Mouse (Mus musculus) small intestine, adult 2 months (tissue): Measurements from ENCODE around the gene A630095N17Rik. TPM values are rescaled to one million over a fixed set of nuclear protein-coding genes. Genes with fewer than 3 reads are reported as not detected.

Source experiments
- H3K27ac ChIP-seq: fragments of 200-500 bp; 2 replicates; pipeline ENCODE4 v1.5.1; 2012; ENCODE audit warnings: low read depth, low read length, control low read depth, inconsistent platforms; ENCODE audit not compliant: insufficient read depth
- H3K27me3 ChIP-seq: fragments of 200-500 bp; 2 replicates; pipeline ENCODE4 v1.6.1; 2012; ENCODE audit warnings: mild to moderate bottlenecking, moderate library complexity, low read length, inconsistent platforms; ENCODE audit not compliant: control insufficient read depth, insufficient read depth
- H3K36me3 ChIP-seq: fragments of 200-500 bp; 2 replicates; pipeline ENCODE4 v1.6.1; 2012; ENCODE audit warnings: mild to moderate bottlenecking, low read length, control low read depth, inconsistent platforms; ENCODE audit not compliant: control insufficient read depth, insufficient read depth
- H3K4me1 ChIP-seq: fragments of 200-500 bp; 2 replicates; pipeline ENCODE4 v1.6.1; 2012; ENCODE audit warnings: low read length, inconsistent platforms, mixed read lengths; ENCODE audit not compliant: control insufficient read depth, insufficient read depth, insufficient read length
- H3K4me3 ChIP-seq: fragments of 200-500 bp; 2 replicates; pipeline ENCODE4 v1.5.1; 2012; ENCODE audit warnings: low read depth, mild to moderate bottlenecking, control low read depth, inconsistent platforms, low read length, moderate library complexity
- CTCF ChIP-seq: fragments of 200-500 bp; IDR thresholded peaks from 2 replicates; pipeline ENCODE4 v1.5.1; 2012; ENCODE audit warnings: low read depth, mild to moderate bottlenecking, control low read depth, inconsistent platforms, low read length, moderate library complexity, mixed read lengths; ENCODE audit not compliant: insufficient replicate concordance, insufficient read length; ENCODE audit errors: extremely low read depth
- POLR2A ChIP-seq: fragments of 200-500 bp; IDR thresholded peaks from 2 replicates; pipeline ENCODE4 v1.6.1; 2012; ENCODE audit warnings: low read depth, mild to moderate bottlenecking, control low read depth, inconsistent platforms, low read length, moderate library complexity
- WGBS: fragments of 180-500 bp; shearing (Covaris S2); methylation state at CpG from one replicate; pipeline ENCODE4 v1.1.7; 2018; 5-methylcytosine and 5-hydroxymethylcytosine counted together
- polyA plus RNA-seq: library from polyadenylated mRNA; depleted of rRNA; stranded (reverse); fragments of >200 nt; gene quantifications from 2 replicates; pipeline ENCODE4 v1.2.3, GENCODE M21; 2012

The A630095N17Rik gene
- polyA plus RNA-seq, 1 experiment, result not detected

DNA sequence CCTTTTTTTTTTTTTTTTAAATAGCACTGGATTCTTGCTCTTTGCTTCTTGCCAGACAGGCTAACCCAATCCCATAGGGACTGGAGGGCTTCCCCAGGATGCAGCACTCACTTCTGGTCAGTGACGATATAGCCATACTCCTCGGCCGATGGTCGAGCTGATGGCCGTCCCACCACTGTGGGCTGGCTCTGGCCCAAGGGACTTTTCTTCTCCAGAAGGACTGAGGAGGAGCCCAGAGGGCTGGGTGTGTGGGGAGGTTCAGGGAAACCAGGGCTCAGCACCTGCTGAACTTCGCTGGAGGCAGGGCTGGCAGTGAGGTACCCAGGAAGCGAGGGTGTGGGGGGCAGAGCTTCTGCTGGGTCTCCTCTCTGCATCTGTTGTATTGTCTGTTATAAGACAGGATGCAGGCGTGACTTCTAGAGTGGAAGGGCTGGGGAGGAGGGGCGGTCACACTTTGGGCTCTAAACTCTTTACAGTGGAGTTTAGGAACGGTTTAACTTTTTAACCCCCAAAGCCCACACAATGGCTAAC is 23.7 kb upstream of the A630095N17Rik start:
- Histone ChIP-seq H3K4me3 (no peak overlapping the region), H3K27me3 (no peaks in the 10 kb centered on the region), H3K27ac (no peak overlapping the region), H3K4me1 (peaks cover 7% of the 10 kb centered on the region), H3K36me3 (no peaks in the 10 kb centered on the region)
- no peak for TF ChIP-seq CTCF
- no peak for TF ChIP-seq POLR2A
- WGBS, result 58% methylated on average over 10 of the region's 10 CpGs

DNA sequence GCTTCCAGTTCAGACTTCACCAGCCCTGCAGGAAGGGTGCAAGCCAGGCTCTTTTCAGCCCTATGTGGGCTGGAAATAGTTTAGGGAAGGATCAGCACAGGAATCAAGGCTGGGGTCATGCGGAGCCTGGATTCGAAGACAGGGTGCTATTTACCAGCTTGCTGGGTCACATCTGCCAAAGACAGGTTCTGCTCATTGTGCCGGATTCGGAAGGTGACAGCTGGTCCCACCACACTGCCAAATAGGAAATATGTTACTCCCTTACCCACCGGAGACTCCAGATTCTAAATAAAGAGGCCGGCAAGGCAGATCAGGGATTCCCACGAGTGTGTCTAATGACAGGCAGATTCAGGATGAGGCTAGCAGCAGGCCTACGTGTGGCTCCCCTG is 22.7 kb upstream of the A630095N17Rik start:
- Histone ChIP-seq H3K36me3 (no peaks in the 10 kb centered on the region), H3K4me1 (peaks cover 7% of the 10 kb centered on the region), H3K27ac (no peak overlapping the region), H3K27me3 (no peaks in the 10 kb centered on the region), H3K4me3 (no peak overlapping the region)
- WGBS, result 72% methylated on average over 8 of the region's 8 CpGs
- TF ChIP-seq POLR2A, result no peak
- no peak for TF ChIP-seq CTCF

DNA sequence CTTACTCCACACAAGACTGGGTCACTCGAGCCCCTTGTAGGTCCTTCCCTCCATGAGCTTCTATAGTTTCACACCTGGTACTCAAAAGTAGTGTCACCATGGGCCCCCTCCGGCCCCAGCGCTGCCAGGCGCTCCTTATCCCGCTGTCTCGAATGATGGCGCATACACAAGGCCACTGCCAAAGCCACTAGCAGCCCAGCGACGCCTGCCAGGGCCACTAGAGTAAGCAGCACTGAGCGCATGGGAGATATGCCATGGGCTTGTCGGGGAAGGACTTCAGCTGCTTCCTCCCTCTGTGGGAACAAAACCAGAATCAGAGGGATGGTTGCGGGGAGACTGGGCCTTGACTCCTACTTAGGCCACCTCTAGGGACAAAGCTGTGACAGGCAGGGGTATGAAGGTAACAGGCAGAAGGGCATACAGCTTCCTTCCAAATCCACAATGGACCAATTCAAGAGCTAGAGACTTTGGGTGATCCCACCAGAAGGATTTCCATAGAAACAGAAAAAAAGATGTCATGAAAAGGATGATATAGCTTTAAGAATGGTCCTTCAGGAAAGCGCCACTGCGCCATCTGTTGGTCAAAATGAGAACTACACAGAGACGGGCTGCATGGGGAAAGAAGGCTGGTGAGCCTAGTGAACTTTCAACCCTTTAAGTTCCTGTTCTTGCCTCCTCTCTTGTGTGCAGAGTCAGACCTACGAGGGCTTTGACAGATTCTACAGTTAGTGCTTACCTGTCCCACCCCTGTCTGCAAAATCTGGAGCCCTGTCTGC is 22.1 kb upstream of the A630095N17Rik start:
- Histone ChIP-seq H3K4me1 (peaks cover 7% of the 10 kb centered on the region), H3K27ac (no peak overlapping the region), H3K27me3 (no peaks in the 10 kb centered on the region), H3K36me3 (no peaks in the 10 kb centered on the region), H3K4me3 (no peak overlapping the region)
- TF ChIP-seq CTCF, result peak; percentile 69; the same call in 1 of the 2 replicates
- TF ChIP-seq POLR2A, result no peak
- WGBS, result 60% methylated on average over 16 of the region's 16 CpGs

DNA sequence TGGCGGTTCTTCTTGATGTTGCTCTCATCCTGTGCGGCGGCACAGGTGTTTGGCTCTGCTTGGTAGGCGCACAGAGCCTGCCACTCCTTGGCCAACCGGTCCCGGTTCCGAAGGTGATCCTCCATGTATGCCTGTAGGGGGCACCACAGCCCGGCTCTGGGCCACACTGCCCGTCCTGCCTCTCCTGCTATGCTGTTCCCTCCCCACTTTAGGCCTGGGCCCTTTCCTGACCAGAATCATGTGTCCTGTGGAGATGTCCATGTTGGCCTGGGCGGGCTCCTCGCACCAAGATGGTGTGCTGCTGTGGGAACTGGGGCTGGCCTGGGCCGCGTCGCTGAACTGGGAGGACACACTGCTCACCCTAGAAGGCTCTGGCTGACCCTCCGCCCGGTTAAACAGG is 21.1 kb upstream of the A630095N17Rik start:
- Histone ChIP-seq H3K27me3 (no peaks in the 10 kb centered on the region), H3K4me3 (no peak overlapping the region), H3K36me3 (no peaks in the 10 kb centered on the region), H3K4me1 (peaks cover 12% of the 10 kb centered on the region), H3K27ac (no peak overlapping the region)
- WGBS, result 81% methylated on average over 16 of the region's 16 CpGs
- TF ChIP-seq CTCF (no peak), POLR2A (no peak)

DNA sequence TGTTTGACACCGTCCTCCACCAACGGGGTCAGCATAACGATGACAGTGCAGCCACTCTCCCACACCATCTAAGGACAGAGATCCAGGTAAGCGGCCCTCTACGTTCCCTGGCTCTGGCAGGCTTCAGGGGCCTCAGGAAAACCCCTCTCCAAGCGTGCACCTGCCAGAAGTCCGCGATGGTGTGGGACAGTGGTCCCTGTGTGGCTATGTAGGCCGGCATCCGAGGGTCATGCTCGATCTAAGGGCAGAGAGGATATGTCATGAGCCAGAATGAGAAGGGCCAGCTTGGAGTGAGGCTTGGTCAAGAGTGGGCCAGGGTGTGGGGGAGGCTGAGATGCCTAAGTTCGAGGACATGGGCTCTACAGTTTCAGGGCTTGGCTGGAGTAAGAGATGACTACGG is 20.4 kb upstream of the A630095N17Rik start:
- Histone ChIP-seq H3K4me1 (peaks cover 12% of the 10 kb centered on the region), H3K4me3 (no peak overlapping the region), H3K27me3 (no peaks in the 10 kb centered on the region), H3K36me3 (no peaks in the 10 kb centered on the region), H3K27ac (no peak overlapping the region)
- no peak for TF ChIP-seq POLR2A
- TF ChIP-seq CTCF, result no peak
- WGBS, result 77% methylated on average over 13 of the region's 13 CpGs

DNA sequence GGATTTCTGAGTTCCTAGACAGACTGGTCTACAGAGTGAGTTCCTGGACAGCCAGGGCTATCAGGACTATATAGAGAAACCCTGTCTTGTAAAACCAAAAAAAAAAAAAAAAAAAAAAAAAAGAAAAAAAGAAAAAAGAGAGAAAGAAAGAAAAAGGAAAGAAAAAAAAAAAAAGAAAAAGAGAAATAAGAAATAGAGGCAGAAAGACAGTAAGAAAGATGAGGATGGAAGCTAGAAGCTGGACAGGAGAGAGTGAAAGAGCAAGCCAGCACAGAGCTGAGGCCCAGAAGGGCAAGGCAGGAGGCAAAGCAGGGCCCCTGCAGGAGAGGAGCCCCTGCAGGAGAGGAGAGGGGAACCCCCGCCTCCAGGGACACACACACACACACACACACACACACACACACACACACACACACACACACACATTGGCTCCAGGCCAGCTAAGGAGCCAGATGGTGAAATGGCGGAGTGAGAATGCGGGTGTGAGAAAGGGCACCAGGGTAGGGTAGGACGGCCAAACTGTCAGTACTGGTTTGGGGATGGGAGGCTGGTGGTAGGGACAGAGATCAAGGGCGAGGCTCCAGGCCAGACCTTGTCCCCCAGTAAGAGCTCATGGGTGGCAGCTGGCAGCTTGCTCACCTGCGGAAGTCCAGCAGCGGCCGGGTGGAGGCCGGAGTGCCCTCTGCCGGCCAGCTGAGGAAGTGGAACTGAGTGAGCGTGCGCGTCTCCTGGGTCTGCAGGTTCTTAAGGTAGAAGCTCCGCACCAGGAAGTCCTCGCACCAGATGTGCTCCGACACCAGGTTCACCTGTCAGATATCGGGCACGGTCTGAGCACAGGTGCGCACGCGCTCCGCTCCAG is 19.4 kb upstream of the A630095N17Rik start:
- peaks cover 12% of the 10 kb centered on the region for H3K4me1 ChIP-seq
- no peaks in the 10 kb centered on the region for H3K27me3 ChIP-seq
- WGBS, result under 1% methylated on average over 21 of the region's 22 CpGs

More for the DNA sequence above, 19.4 kb upstream of the A630095N17Rik start:
- Histone ChIP-seq H3K27ac (peak overlapping the region; percentile 17; the same call in 1 of the 2 replicates), H3K36me3 (no peaks in the 10 kb centered on the region), H3K4me3 (peak overlapping the region; percentile 54)
- TF ChIP-seq CTCF, result peak; percentile 92
- TF ChIP-seq POLR2A, result 0 out of 2 replicates have a peak, but pooled peaks have one; percentile 28
